Mouse (Mus musculus) CH12.LX (cell line): ENCODE results near the gene 1700037C18Rik. TPM values are rescaled to one million over a fixed set of nuclear protein-coding genes. Genes with fewer than 3 reads are reported as not detected.

ENCODE experiments used
- CHD1 ChIP-seq: IDR thresholded peaks from 2 replicates; pipeline ENCODE4 v1.6.1; 2012; ENCODE audit warnings: low read depth, low read length, improper control_type of control experiment, inconsistent platforms
- CHD2 ChIP-seq: IDR thresholded peaks from 2 replicates; pipeline ENCODE4 v1.6.1; 2011; ENCODE audit warnings: low read length, improper control_type of control experiment
- ELF1 ChIP-seq: IDR thresholded peaks from 2 replicates; pipeline ENCODE4 v1.6.1; 2014; ENCODE audit warnings: low read depth, mild to moderate bottlenecking, inconsistent platforms, low read length, improper control_type of control experiment
- ETS1 ChIP-seq: conservative IDR thresholded peaks from 2 replicates; pipeline ENCODE4 v1.6.1; 2012; ENCODE audit warnings: low read depth, mild to moderate bottlenecking, inconsistent platforms, low read length, improper control_type of control experiment, moderate library complexity
- JUN ChIP-seq: IDR thresholded peaks from 2 replicates; pipeline ENCODE4 v1.6.1; 2011; ENCODE audit warnings: low read depth, mild to moderate bottlenecking, low read length, improper control_type of control experiment, moderate library complexity; ENCODE audit not compliant: insufficient read depth
- JUND ChIP-seq: conservative IDR thresholded peaks from 2 replicates; pipeline ENCODE4 v1.6.1; 2011; ENCODE audit warnings: low read depth, low read length, improper control_type of control experiment
- MAFK ChIP-seq: IDR thresholded peaks from 2 replicates; pipeline ENCODE4 v1.6.1; 2011; ENCODE audit warnings: low read length, improper control_type of control experiment; ENCODE audit not compliant: insufficient replicate concordance
- MAX ChIP-seq: IDR thresholded peaks from 2 replicates; pipeline ENCODE4 v1.6.1; 2011; ENCODE audit warnings: low read length, improper control_type of control experiment
- MAZ ChIP-seq: IDR thresholded peaks from 2 replicates; pipeline ENCODE4 v1.6.1; 2012; ENCODE audit warnings: low read depth, mild to moderate bottlenecking, inconsistent platforms, low read length, improper control_type of control experiment, moderate library complexity
- MEF2A ChIP-seq: IDR thresholded peaks from 2 replicates; pipeline ENCODE4 v1.6.1; 2014; ENCODE audit warnings: low read depth, mild to moderate bottlenecking, inconsistent platforms, low read length, improper control_type of control experiment, borderline replicate concordance
- MXI1 ChIP-seq: IDR thresholded peaks from 2 replicates; pipeline ENCODE4 v1.6.1; 2011; ENCODE audit warnings: mild to moderate bottlenecking, low read depth, low read length, improper control_type of control experiment
- MYC ChIP-seq: IDR thresholded peaks from 2 replicates; pipeline ENCODE4 v1.6.1; 2011; ENCODE audit warnings: low read depth, mild to moderate bottlenecking, improper control_type of control experiment, low read length
- NRF1 ChIP-seq: IDR thresholded peaks from 2 replicates; pipeline ENCODE4 v1.6.1; 2014; ENCODE audit warnings: low read depth, mild to moderate bottlenecking, inconsistent platforms, low read length, improper control_type of control experiment, moderate library complexity
- POLR2AphosphoS2 ChIP-seq: IDR thresholded peaks from 2 replicates; pipeline ENCODE4 v1.6.1; 2011; ENCODE audit warnings: low read depth, low read length, improper control_type of control experiment
- RAD21 ChIP-seq: IDR thresholded peaks from 2 replicates; pipeline ENCODE4 v1.6.1; 2011; ENCODE audit warnings: low read depth, mild to moderate bottlenecking, low read length, improper control_type of control experiment, moderate library complexity
- RCOR1 ChIP-seq: conservative IDR thresholded peaks from 2 replicates; pipeline ENCODE4 v1.6.1; 2012; ENCODE audit warnings: low read depth, mild to moderate bottlenecking, inconsistent platforms, low read length, improper control_type of control experiment
- SIN3A ChIP-seq: IDR thresholded peaks from 2 replicates; pipeline ENCODE4 v1.6.1; 2012; ENCODE audit warnings: low read length, improper control_type of control experiment, inconsistent platforms
- TBP ChIP-seq: conservative IDR thresholded peaks from 2 replicates; pipeline ENCODE4 v1.6.1; 2011; ENCODE audit warnings: low read depth, low read length, improper control_type of control experiment
- UBTF ChIP-seq: IDR thresholded peaks from 2 replicates; pipeline ENCODE4 v1.6.1; 2012; ENCODE audit warnings: low read depth, mild to moderate bottlenecking, inconsistent platforms, low read length, improper control_type of control experiment, moderate library complexity
- USF2 ChIP-seq: conservative IDR thresholded peaks from 2 replicates; pipeline ENCODE4 v1.6.1; 2011; ENCODE audit warnings: low read depth, low read length, improper control_type of control experiment
- ZC3H11A ChIP-seq: IDR thresholded peaks from 2 replicates; pipeline ENCODE4 v1.6.1; 2012; ENCODE audit warnings: low read depth, mild to moderate bottlenecking, inconsistent platforms, low read length, improper control_type of control experiment
- ZMIZ1 ChIP-seq: IDR thresholded peaks from 2 replicates; pipeline ENCODE4 v1.6.1; 2012; ENCODE audit warnings: low read depth, mild to moderate bottlenecking, inconsistent platforms, low read length, improper control_type of control experiment
- ZNF384 ChIP-seq: IDR thresholded peaks from 2 replicates; pipeline ENCODE4 v1.6.1; 2012; ENCODE audit warnings: low read depth, low read length, improper control_type of control experiment, inconsistent platforms
- polyA plus RNA-seq: library from polyadenylated mRNA; unstranded; fragments of >175 nt; gene quantifications from 2 replicates; pipeline ENCODE4 v1.2.1, GENCODE M21; 2012; ENCODE audit warnings: low read depth; ENCODE audit not compliant: insufficient read length
- total RNA-seq, 2 experiments: library from RNA; depleted of rRNA; stranded (reverse); fragments of 300-350 nt in 1 of 2; fragments of >200 nt in 1 of 2; gene quantifications; 2 replicates each; pipeline ENCODE4 v1.2.3; 2012 to 2014

Gene 1700037C18Rik
- total and polyA plus RNA-seq, 3 experiments = 11.9 to 18.1 (median 14.7) TPM

DNA sequence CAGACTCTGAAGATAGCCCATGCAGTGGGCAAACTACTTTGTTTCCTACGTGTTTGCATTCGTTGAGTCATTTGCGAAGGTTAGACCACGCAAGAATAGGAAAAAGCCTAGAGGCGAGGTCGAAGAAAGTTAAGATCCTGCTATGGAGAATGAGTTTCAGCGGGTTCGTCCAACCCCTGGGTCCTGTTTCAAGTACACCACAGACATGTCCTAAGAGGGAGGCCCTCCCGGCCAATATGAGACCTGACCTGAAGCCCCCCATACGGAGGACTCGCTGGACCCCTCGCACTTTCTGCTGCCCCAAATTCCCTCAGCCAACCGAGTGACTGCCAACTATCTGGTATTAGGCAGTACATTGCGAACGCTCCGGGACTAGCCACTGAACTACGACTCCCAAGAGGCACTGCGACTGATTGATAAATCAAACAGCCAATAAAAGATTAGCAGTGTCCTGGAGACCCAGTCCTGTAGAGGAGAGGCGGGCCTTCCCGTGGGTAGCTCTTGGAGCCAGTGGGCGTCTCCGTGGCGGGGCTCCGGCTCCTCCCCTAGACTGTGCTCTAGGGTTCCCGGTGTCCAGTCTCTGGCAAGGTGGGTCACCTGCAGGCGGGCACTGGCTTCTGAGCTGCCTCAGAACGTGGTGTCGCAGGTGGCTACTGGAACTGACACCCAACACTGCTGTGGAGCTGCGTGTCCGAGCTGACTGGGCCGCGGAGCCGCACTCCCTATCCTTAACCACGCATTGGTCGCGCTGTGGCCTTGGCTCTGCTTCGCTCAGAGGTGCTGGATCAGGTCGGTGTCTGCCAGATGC is 61.6 kb downstream of the 1700037C18Rik start, which contains the start of gene Zfp174 (continued):
- no peak for TF ChIP-seq MAZ
- TF ChIP-seq RCOR1 = no peak
- no peak for TF ChIP-seq CHD1
- no peak for TF ChIP-seq MYC
- no peak for TF ChIP-seq ZC3H11A
- TF ChIP-seq NRF1 = peak; percentile 57
- peak; percentile 70 for TF ChIP-seq ELF1
- no peak; the same call in none of the 2 replicates for TF ChIP-seq TBP
- no peak for TF ChIP-seq MAFK
- TF ChIP-seq MXI1 = peak; percentile 84
- peak; percentile 94 for TF ChIP-seq CHD2
- 0 out of 2 replicates have a peak, but pooled peaks have one; percentile 66 for TF ChIP-seq UBTF
- peak; percentile 48; the same call in 1 of the 2 replicates for TF ChIP-seq MAX
- TF ChIP-seq ZMIZ1 = 0 out of 2 replicates have a peak, but pooled peaks have one; percentile 78
- TF ChIP-seq ZNF384 = no peak
- no peak for TF ChIP-seq JUN
- no peak for TF ChIP-seq RAD21
- TF ChIP-seq USF2 = no peak
- TF ChIP-seq POLR2AphosphoS2 = no peak
- no peak for TF ChIP-seq JUND
- TF ChIP-seq ETS1 = no peak
- TF ChIP-seq MEF2A = no peak
- no peak; the same call in none of the 2 replicates for TF ChIP-seq SIN3A

Other genes starting within 250 kb of the 1700037C18Rik start
- not detected in 2 replicates for gene Mefv, start 190.6 kb downstream of the 1700037C18Rik start, total RNA-seq (2012; rRNA removed)
- not detected in 2 replicates for gene Mefv, start 190.6 kb downstream of the 1700037C18Rik start, total RNA-seq (2014; rRNA removed)
- gene Mefv, start 190.6 kb downstream of the 1700037C18Rik start, polyA plus RNA-seq = not detected in 2 replicates
- gene Zfp263, start 164.6 kb downstream of the 1700037C18Rik start, total RNA-seq (2012; rRNA removed) = 17.4 and 22.2 TPM in 2 replicates
- 24.2 and 25.8 TPM in 2 replicates for gene Zfp263, start 164.6 kb downstream of the 1700037C18Rik start, total RNA-seq (2014; rRNA removed)
- gene Zfp263, start 164.6 kb downstream of the 1700037C18Rik start, polyA plus RNA-seq = 20.4 and 21.4 TPM in 2 replicates
- not detected in 2 replicates for gene Olfr15, start 77.8 kb downstream of the 1700037C18Rik start, total RNA-seq (2012; rRNA removed)
- gene Olfr15, start 77.8 kb downstream of the 1700037C18Rik start, total RNA-seq (2014; rRNA removed) = not detected in 2 replicates
- gene Olfr15, start 77.8 kb downstream of the 1700037C18Rik start, polyA plus RNA-seq = not detected in 2 replicates
- gene Zfp174, start 61.4 kb downstream of the 1700037C18Rik start, total RNA-seq (2012; rRNA removed) = 0.59 and 0.98 TPM in 2 replicates
- 0.24 and 0.26 TPM in 2 replicates for gene Zfp174, start 61.4 kb downstream of the 1700037C18Rik start, total RNA-seq (2014; rRNA removed)
- 0.33 and 0.37 TPM in 2 replicates for gene Zfp174, start 61.4 kb downstream of the 1700037C18Rik start, polyA plus RNA-seq
- gene Naa60, start 36.3 kb downstream of the 1700037C18Rik start, total RNA-seq (2012; rRNA removed) = 31.9 and 39.0 TPM in 2 replicates
- gene Naa60, start 36.3 kb downstream of the 1700037C18Rik start, total RNA-seq (2014; rRNA removed) = 26.4 and 28.3 TPM in 2 replicates
- 67.2 and 81.5 TPM in 2 replicates for gene Naa60, start 36.3 kb downstream of the 1700037C18Rik start, polyA plus RNA-seq
- gene Zfp597, start 24.1 kb downstream of the 1700037C18Rik start, total RNA-seq (2012; rRNA removed) = 10.4 and 13.4 TPM in 2 replicates
- gene Zfp597, start 24.1 kb downstream of the 1700037C18Rik start, total RNA-seq (2014; rRNA removed) = 17.5 and 17.8 TPM in 2 replicates
- gene Zfp597, start 24.1 kb downstream of the 1700037C18Rik start, polyA plus RNA-seq = 10.5 and 11.0 TPM in 2 replicates
- gene Gm20695, start 24.0 kb downstream of the 1700037C18Rik start, total RNA-seq (2012; rRNA removed) = 0.88 and 0.89 TPM in 2 replicates
- gene Gm20695, start 24.0 kb downstream of the 1700037C18Rik start, total RNA-seq (2014; rRNA removed) = 1.2 and 1.7 TPM in 2 replicates
- gene Gm20695, start 24.0 kb downstream of the 1700037C18Rik start, polyA plus RNA-seq = not detected in 2 replicates
- 33.7 and 37.6 TPM in 2 replicates for gene Cluap1, start 112 bp upstream of the 1700037C18Rik start, total RNA-seq (2012; rRNA removed)
- gene Cluap1, start 112 bp upstream of the 1700037C18Rik start, total RNA-seq (2014; rRNA removed) = 46.5 and 47.9 TPM in 2 replicates
- gene Cluap1, start 112 bp upstream of the 1700037C18Rik start, polyA plus RNA-seq = 47.0 and 56.1 TPM in 2 replicates
- 0.13 and 0.34 TPM in 2 replicates for gene Nlrc3, start 67.9 kb upstream of the 1700037C18Rik start, total RNA-seq (2012; rRNA removed)
- not detected in 2 replicates for gene Nlrc3, start 67.9 kb upstream of the 1700037C18Rik start, total RNA-seq (2014; rRNA removed)
- 0.37 and 0.69 TPM in 2 replicates for gene Nlrc3, start 67.9 kb upstream of the 1700037C18Rik start, polyA plus RNA-seq
- 30.4 and 33.3 TPM in 2 replicates for gene Slx4, start 95.1 kb upstream of the 1700037C18Rik start, total RNA-seq (2012; rRNA removed)
- gene Slx4, start 95.1 kb upstream of the 1700037C18Rik start, total RNA-seq (2014; rRNA removed) = 13.4 and 14.9 TPM in 2 replicates
- 40.2 and 47.4 TPM in 2 replicates for gene Slx4, start 95.1 kb upstream of the 1700037C18Rik start, polyA plus RNA-seq
- 0.64 and 0.80 TPM in 2 replicates for gene Dnase1, start 128.3 kb upstream of the 1700037C18Rik start, total RNA-seq (2012; rRNA removed)
- gene Dnase1, start 128.3 kb upstream of the 1700037C18Rik start, total RNA-seq (2014; rRNA removed) = 0.69 TPM in 1 of 2 replicates, not detected in the other
- gene Dnase1, start 128.3 kb upstream of the 1700037C18Rik start, polyA plus RNA-seq = 4.3 and 5.9 TPM in 2 replicates
- 163 and 167 TPM in 2 replicates for gene Trap1, start 169.1 kb upstream of the 1700037C18Rik start, total RNA-seq (2012; rRNA removed)
- 143 and 145 TPM in 2 replicates for gene Trap1, start 169.1 kb upstream of the 1700037C18Rik start, total RNA-seq (2014; rRNA removed)
- 284 and 287 TPM in 2 replicates for gene Trap1, start 169.1 kb upstream of the 1700037C18Rik start, polyA plus RNA-seq